Mouse (Mus musculus) erythroid progenitor cell, adult 5-6 weeks (primary cell): ENCODE measurements around the gene Lrrc30. TPM values are rescaled to one million over a fixed set of nuclear protein-coding genes. Genes with fewer than 3 reads are reported as not detected.

Experiments used
- ATAC-seq: replicated peaks from 2 replicates; pipeline ENCODE4 v1.8.0; 2016; ENCODE audit warnings: moderate number of reproducible peaks, mild to moderate bottlenecking, moderate TSS enrichment, inconsistent platforms; ENCODE audit not compliant: poor library complexity, low FRiP score, severe bottlenecking
- total RNA-seq, 2 experiments: library from RNA; stranded (forward) in 1 of 2; stranded (reverse) in 1 of 2; fragments of 150-400 nt in 1 of 2; fragments of 186-747, 209-891 nt in 1 of 2; gene quantifications; 2 replicates each; pipeline versions ENCODE4 v1.2.3 to v1.2.4; 2015 to 2017; ENCODE audit warnings: low replicate concordance in 2 of 2

Gene Lrrc30
- not detected in 2 replicates for total RNA-seq (2015; ENCODE audit: low replicate concordance)
- total RNA-seq (2017; ENCODE audit: low replicate concordance), result not detected in 2 replicates

- ATAC-seq, result no peak
Measured at GRCm38 (mm10) chr17:67632676-67633339, at the start of gene Lrrc30. TSS of gene Lrrc30 (minus strand) at chr17:67632723.

- ATAC-seq, result no peak
Measured at GRCm38 (mm10) chr17:67681084-67681483, 48.6 kb upstream of the Lrrc30 start.

GRCm38 (mm10) chr17:67678576-67678975, 46.1 kb upstream of the Lrrc30 start:
- no peak for ATAC-seq

GRCm38 (mm10) chr17:67667981-67668380, 35.5 kb upstream of the Lrrc30 start:
- ATAC-seq, result no peak

GRCm38 (mm10) chr17:67666981-67667380, 34.5 kb upstream of the Lrrc30 start:
- ATAC-seq, result no peak

- no peak for ATAC-seq
Measured at GRCm38 (mm10) chr17:67664299-67664698, 31.8 kb upstream of the Lrrc30 start.

- ATAC-seq, result no peak
Measured at GRCm38 (mm10) chr17:67651506-67651905, 19.0 kb upstream of the Lrrc30 start.

- ATAC-seq, result no peak
Measured at GRCm38 (mm10) chr17:67641627-67642026, 9.1 kb upstream of the Lrrc30 start.

GRCm38 (mm10) chr17:67638119-67638810, 5.7 kb upstream of the Lrrc30 start:
- no peak for ATAC-seq

- ATAC-seq, result no peak
Measured at GRCm38 (mm10) chr17:67636951-67637350, 4.4 kb upstream of the Lrrc30 start.

- ATAC-seq, result no peak
Measured at GRCm38 (mm10) chr17:67636304-67636703, 3.8 kb upstream of the Lrrc30 start.

GRCm38 (mm10) chr17:67629746-67630145, 2.8 kb downstream of the Lrrc30 start:
- no peak for ATAC-seq

GRCm38 (mm10) chr17:67629211-67629657, 3.3 kb downstream of the Lrrc30 start:
- no peak for ATAC-seq

- ATAC-seq, result no peak
Measured at GRCm38 (mm10) chr17:67628475-67628874, 4.0 kb downstream of the Lrrc30 start.

GRCm38 (mm10) chr17:67625431-67625830, 7.1 kb downstream of the Lrrc30 start:
- no peak for ATAC-seq

GRCm38 (mm10) chr17:67619001-67619400, 13.5 kb downstream of the Lrrc30 start:
- no peak for ATAC-seq

GRCm38 (mm10) chr17:67614381-67614780, 18.1 kb downstream of the Lrrc30 start:
- ATAC-seq, result no peak

GRCm38 (mm10) chr17:67612576-67612975, 19.9 kb downstream of the Lrrc30 start:
- ATAC-seq, result no peak

GRCm38 (mm10) chr17:67612151-67612550, 20.4 kb downstream of the Lrrc30 start:
- no peak for ATAC-seq

GRCm38 (mm10) chr17:67604446-67604845, 28.1 kb downstream of the Lrrc30 start:
- ATAC-seq, result no peak

- ATAC-seq, result no peak
Measured at GRCm38 (mm10) chr17:67602556-67602955, 30.0 kb downstream of the Lrrc30 start.
